Mouse (Mus musculus): Measurements from ENCODE around the gene Phc2. TPM values are rescaled to one million over a fixed set of nuclear protein-coding genes. Genes with fewer than 3 reads are reported as not detected.

Phc2 gene
- polyA plus RNA-seq, 1 experiment = 100 TPM

- Histone ChIP-seq H3K4me3 (no peak overlapping the region), H3K36me3 (ENCODE audit: control insufficient read depth, insufficient read depth) (no peaks in the 10 kb centered on the region), H3K27me3 (ENCODE audit: control insufficient read depth, insufficient read depth, insufficient read length) (no peaks in the 10 kb centered on the region), H3K79me2 (ENCODE audit: control insufficient read depth, insufficient read depth) (no peaks in the 10 kb centered on the region), H3ac (ENCODE audit: control insufficient read depth, insufficient read length) (no peak overlapping the region), H3K4me2 (ENCODE audit: low read depth) (no peak overlapping the region)
- TF ChIP-seq MYOG (IDR thresholded peaks at IDR 0.05; ENCODE audit: control insufficient read depth in 1 of 3, insufficient read depth in 1 of 3, insufficient read length in 2 of 3, low read depth in 2 of 3) (no peak), CEBPB (IDR thresholded peaks at IDR 0.05; ENCODE audit: insufficient read depth, poor library complexity, severe bottlenecking) (no peak), E2F4 (IDR thresholded peaks at IDR 0.05; ENCODE audit: insufficient read depth) (no peak), POLR2AphosphoS2 (IDR thresholded peaks at IDR 0.05; ENCODE audit: insufficient read length, low read depth) (no peak), MYOD1 (IDR thresholded peaks at IDR 0.05; ENCODE audit: control insufficient read depth in 1 of 3, insufficient read length in 2 of 3, low read depth in 2 of 3) (no peak), MAX (IDR thresholded peaks at IDR 0.05; ENCODE audit: low read depth) (no peak), TCF12 (IDR thresholded peaks at IDR 0.05; ENCODE audit: insufficient read depth, poor library complexity, severe bottlenecking) (no peak), TCF3 (IDR thresholded peaks at IDR 0.05; ENCODE audit: insufficient read length, low read depth) (no peak), POLR2A (IDR thresholded peaks at IDR 0.05; ENCODE audit: insufficient read length, low read depth) (no peak), SRF (IDR thresholded peaks at IDR 0.05; ENCODE audit: control insufficient read depth, insufficient read length, low read depth) (no peak), USF1 (IDR thresholded peaks at IDR 0.05; ENCODE audit: low read depth) (no peak), REST (IDR thresholded peaks at IDR 0.05; ENCODE audit: insufficient read depth, insufficient read length) (no peak)
Measured at GRCm38 (mm10) chr4:128766929-128767328, 112.4 kb downstream of the Phc2 start.

GRCm38 (mm10) chr4:128768120-128768519 is 113.6 kb downstream of the Phc2 start:
- H3K79me2 ChIP-seq (ENCODE audit: control insufficient read depth, insufficient read depth) = no peaks in the 10 kb centered on the region
- TF ChIP-seq POLR2AphosphoS2 (IDR thresholded peaks at IDR 0.05; ENCODE audit: insufficient read length, low read depth) = no peak
- TF ChIP-seq POLR2A (IDR thresholded peaks at IDR 0.05; ENCODE audit: insufficient read length, low read depth) = no peak
- TF ChIP-seq USF1 (IDR thresholded peaks at IDR 0.05; ENCODE audit: low read depth) = no peak
- no peak for TF ChIP-seq SRF (IDR thresholded peaks at IDR 0.05; ENCODE audit: control insufficient read depth, insufficient read length, low read depth)
- no peak for TF ChIP-seq CEBPB (IDR thresholded peaks at IDR 0.05; ENCODE audit: insufficient read depth, poor library complexity, severe bottlenecking)
- TF ChIP-seq E2F4 (IDR thresholded peaks at IDR 0.05; ENCODE audit: insufficient read depth) = no peak
- TF ChIP-seq MAX (IDR thresholded peaks at IDR 0.05; ENCODE audit: low read depth) = no peak
- TF ChIP-seq TCF12 (IDR thresholded peaks at IDR 0.05; ENCODE audit: insufficient read depth, poor library complexity, severe bottlenecking) = no peak
- TF ChIP-seq REST (IDR thresholded peaks at IDR 0.05; ENCODE audit: insufficient read depth, insufficient read length) = no peak
- no peak for TF ChIP-seq MYOG (IDR thresholded peaks at IDR 0.05; ENCODE audit: control insufficient read depth in 1 of 3, insufficient read depth in 1 of 3, insufficient read length in 2 of 3, low read depth in 2 of 3)
- H3K4me3 ChIP-seq = no peak overlapping the region
- H3K27me3 ChIP-seq (ENCODE audit: control insufficient read depth, insufficient read depth, insufficient read length) = no peaks in the 10 kb centered on the region
- H3K4me2 ChIP-seq (ENCODE audit: low read depth) = no peak overlapping the region
- H3ac ChIP-seq (ENCODE audit: control insufficient read depth, insufficient read length) = no peak overlapping the region
- H3K36me3 ChIP-seq (ENCODE audit: control insufficient read depth, insufficient read depth) = no peaks in the 10 kb centered on the region

DNA sequence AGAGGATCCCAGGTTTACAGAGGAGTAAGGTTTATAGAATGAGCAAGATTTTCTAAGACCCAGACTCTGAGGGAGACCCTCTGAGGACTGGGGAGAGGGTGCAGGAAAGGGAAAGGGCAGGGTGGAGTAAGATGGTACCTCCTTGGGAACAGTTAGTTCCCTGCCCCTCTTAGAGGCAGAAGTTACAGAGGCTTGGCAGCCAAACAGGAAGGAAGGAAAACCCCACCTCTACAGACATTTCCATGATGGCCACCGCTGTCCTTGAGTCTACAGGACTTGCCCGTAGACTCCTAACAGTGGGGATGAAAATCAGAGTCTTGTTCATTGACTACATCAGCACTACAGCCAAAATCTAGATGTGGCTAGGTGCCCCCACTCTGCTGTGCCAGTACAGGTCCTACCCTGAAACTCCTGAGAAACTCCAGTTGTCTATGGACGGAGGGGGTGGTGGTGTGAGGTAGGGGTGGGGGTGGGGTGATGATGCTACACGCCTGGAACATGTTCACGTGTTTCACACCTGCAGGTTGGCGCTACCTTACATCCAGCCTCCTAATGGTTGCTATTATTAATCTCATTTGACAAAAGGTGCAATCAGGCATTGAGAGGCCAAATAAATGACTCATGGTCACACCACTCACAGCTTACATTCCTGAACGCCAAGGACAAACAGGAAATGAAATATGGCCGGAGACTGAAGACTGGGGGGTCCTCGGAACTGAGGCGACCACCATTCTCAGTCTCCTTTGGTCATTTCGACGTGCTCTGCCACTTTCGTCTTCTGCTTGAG is 115.3 kb downstream of the Phc2 start:
- TF ChIP-seq MYOD1 (IDR thresholded peaks at IDR 0.05; ENCODE audit: control insufficient read depth in 1 of 3, insufficient read length in 2 of 3, low read depth in 2 of 3) = no peak
- no peak for TF ChIP-seq POLR2AphosphoS2 (IDR thresholded peaks at IDR 0.05; ENCODE audit: insufficient read length, low read depth)
- TF ChIP-seq E2F4 (IDR thresholded peaks at IDR 0.05; ENCODE audit: insufficient read depth) = no peak
- no peak for TF ChIP-seq MAX (IDR thresholded peaks at IDR 0.05; ENCODE audit: low read depth)
- no peak for TF ChIP-seq TCF12 (IDR thresholded peaks at IDR 0.05; ENCODE audit: insufficient read depth, poor library complexity, severe bottlenecking)
- no peak for TF ChIP-seq POLR2A (IDR thresholded peaks at IDR 0.05; ENCODE audit: insufficient read length, low read depth)
- TF ChIP-seq SRF (IDR thresholded peaks at IDR 0.05; ENCODE audit: control insufficient read depth, insufficient read length, low read depth) = no peak
- no peak for TF ChIP-seq REST (IDR thresholded peaks at IDR 0.05; ENCODE audit: insufficient read depth, insufficient read length)
- no peak for TF ChIP-seq MYOG (IDR thresholded peaks at IDR 0.05; ENCODE audit: control insufficient read depth in 1 of 3, insufficient read depth in 1 of 3, insufficient read length in 2 of 3, low read depth in 2 of 3)
- Histone ChIP-seq H3K79me2 (ENCODE audit: control insufficient read depth, insufficient read depth) (no peaks in the 10 kb centered on the region), H3K4me3 (no peak overlapping the region), H3K36me3 (ENCODE audit: control insufficient read depth, insufficient read depth) (no peaks in the 10 kb centered on the region), H3ac (ENCODE audit: control insufficient read depth, insufficient read length) (no peak overlapping the region), H3K27me3 (ENCODE audit: control insufficient read depth, insufficient read depth, insufficient read length) (no peaks in the 10 kb centered on the region), H3K4me2 (ENCODE audit: low read depth) (no peak overlapping the region)

DNA sequence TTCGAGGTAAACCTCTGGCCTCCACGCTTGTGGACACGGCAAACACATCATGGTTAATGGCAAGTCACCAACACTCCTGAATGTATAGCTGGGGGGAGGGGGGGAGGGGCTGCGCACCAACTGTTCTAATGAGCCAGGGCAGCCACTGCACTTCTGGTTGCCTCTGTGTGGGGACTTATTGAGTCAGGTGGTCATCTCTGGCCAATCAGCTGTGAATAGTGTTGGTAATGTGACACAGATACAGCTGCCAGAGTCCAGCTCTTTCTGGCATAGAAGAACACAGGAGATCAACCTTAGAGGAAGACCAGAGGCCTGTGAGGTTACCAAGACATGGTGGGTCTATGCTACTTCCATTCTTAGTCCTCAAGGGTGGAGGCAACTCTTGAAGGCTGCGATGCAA is 116.2 kb downstream of the Phc2 start:
- H3K4me2 ChIP-seq (ENCODE audit: low read depth) = no peak overlapping the region
- H3K36me3 ChIP-seq (ENCODE audit: control insufficient read depth, insufficient read depth) = no peaks in the 10 kb centered on the region
- no peak overlapping the region for H3ac ChIP-seq (ENCODE audit: control insufficient read depth, insufficient read length)
- no peaks in the 10 kb centered on the region for H3K79me2 ChIP-seq (ENCODE audit: control insufficient read depth, insufficient read depth)
- no peaks in the 10 kb centered on the region for H3K27me3 ChIP-seq (ENCODE audit: control insufficient read depth, insufficient read depth, insufficient read length)
- H3K4me3 ChIP-seq = no peak overlapping the region
- TF ChIP-seq E2F4 (IDR thresholded peaks at IDR 0.05; ENCODE audit: insufficient read depth) = no peak
- no peak for TF ChIP-seq MYOD1 (IDR thresholded peaks at IDR 0.05; ENCODE audit: control insufficient read depth in 1 of 3, insufficient read length in 2 of 3, low read depth in 2 of 3)
- no peak for TF ChIP-seq CEBPB (IDR thresholded peaks at IDR 0.05; ENCODE audit: insufficient read depth, poor library complexity, severe bottlenecking)
- TF ChIP-seq USF1 (IDR thresholded peaks at IDR 0.05; ENCODE audit: low read depth) = no peak
- no peak for TF ChIP-seq SRF (IDR thresholded peaks at IDR 0.05; ENCODE audit: control insufficient read depth, insufficient read length, low read depth)
- TF ChIP-seq MAX (IDR thresholded peaks at IDR 0.05; ENCODE audit: low read depth) = no peak
- no peak for TF ChIP-seq TCF12 (IDR thresholded peaks at IDR 0.05; ENCODE audit: insufficient read depth, poor library complexity, severe bottlenecking)
- no peak for TF ChIP-seq POLR2AphosphoS2 (IDR thresholded peaks at IDR 0.05; ENCODE audit: insufficient read length, low read depth)
- no peak for TF ChIP-seq TCF3 (IDR thresholded peaks at IDR 0.05; ENCODE audit: insufficient read length, low read depth)
- TF ChIP-seq MYOG (IDR thresholded peaks at IDR 0.05; ENCODE audit: control insufficient read depth in 1 of 3, insufficient read depth in 1 of 3, insufficient read length in 2 of 3, low read depth in 2 of 3) = no peak
- TF ChIP-seq POLR2A (IDR thresholded peaks at IDR 0.05; ENCODE audit: insufficient read length, low read depth) = no peak
- TF ChIP-seq REST (IDR thresholded peaks at IDR 0.05; ENCODE audit: insufficient read depth, insufficient read length) = no peak

All from myocyte (in vitro differentiated cells).